Mouse (Mus musculus) G1E (cell line): Measurements from ENCODE around the gene Clstn3. TPM values are rescaled to one million over a fixed set of nuclear protein-coding genes. Genes with fewer than 3 reads are reported as not detected.
"Not testable (repeated sequence)": the region's sequence is repeated elsewhere in the genome, so short reads cannot be mapped to it uniquely, and the experiment has no call there.

Experiments used
- ATAC-seq: 2 replicates; pipeline ENCODE4 v1.8.0; 2016; ENCODE audit warnings: mild to moderate bottlenecking; ENCODE audit not compliant: insufficient number of reproducible peaks, poor library complexity, low FRiP score, severe bottlenecking; ENCODE audit errors: extremely low read depth
- DNase-seq: peaks from one replicate; pipeline ENCODE4 v3.0.0; 2012; ENCODE audit warnings: low spot score
- H3K27me3 ChIP-seq: 2 replicates; pipeline ENCODE4 v1.6.1; 2012; ENCODE audit warnings: mild to moderate bottlenecking, low read length, inconsistent platforms; ENCODE audit not compliant: insufficient read depth
- H3K36me3 ChIP-seq: replicated peaks from 2 replicates; pipeline ENCODE3; 2012; ENCODE audit warnings: mild to moderate bottlenecking, inconsistent platforms
- H3K4me1 ChIP-seq: 2 replicates; pipeline ENCODE4 v1.6.1; 2012; ENCODE audit warnings: low read depth, low read length, inconsistent platforms, mixed read lengths; ENCODE audit not compliant: insufficient read depth
- H3K4me3 ChIP-seq: 2 replicates; pipeline ENCODE4 v1.5.1; 2012; ENCODE audit warnings: low read depth, mild to moderate bottlenecking, inconsistent platforms, low read length, moderate library complexity, mixed read lengths
- H3K9me3 ChIP-seq: replicated peaks from 2 replicates; pipeline ENCODE4 v1.6.1; 2012; ENCODE audit warnings: inconsistent platforms
- CTCF ChIP-seq: IDR thresholded peaks from 2 replicates; pipeline ENCODE4 v1.5.1; 2012; ENCODE audit warnings: low read depth, low read length, inconsistent platforms, mixed read lengths
- GATA1 ChIP-seq: IDR thresholded peaks from 2 replicates; pipeline ENCODE4 v1.6.1; 2012; ENCODE audit warnings: borderline replicate concordance, low read length, inconsistent platforms, mixed read lengths
- GATA2 ChIP-seq: IDR thresholded peaks from 2 replicates; pipeline ENCODE4 v1.6.1; 2012; ENCODE audit warnings: low read depth, low read length, inconsistent platforms, borderline replicate concordance
- POLR2AphosphoS5 ChIP-seq: IDR thresholded peaks from 2 replicates; pipeline ENCODE4 v1.6.1; 2012; ENCODE audit warnings: low read depth, low read length, inconsistent platforms; ENCODE audit not compliant: insufficient replicate concordance
- TAL1 ChIP-seq: conservative IDR thresholded peaks from 2 replicates; pipeline ENCODE4 v1.6.1; 2012; ENCODE audit warnings: low read depth, low read length, inconsistent platforms, mixed read lengths
- polyA plus RNA-seq: library from polyadenylated mRNA; stranded (reverse); fragments of >175 nt; gene quantifications from 2 replicates; pipeline ENCODE4 v1.2.3, GENCODE M21; 2012
- total RNA-seq, 2 experiments: library from RNA; stranded (forward) in 1 of 2; stranded (reverse) in 1 of 2; fragments of 200-1000 nt in 1 of 2; fragments of >200 nt in 1 of 2; fragmentation: Nextera tagmentation in 1 of 2; gene quantifications; 2 replicates each; pipeline ENCODE4 v1.2.3; 2014 to 2017

Gene Clstn3
- total and polyA plus RNA-seq, 3 experiments: 4.2 to 11.5 (median 4.6) TPM

DNA sequence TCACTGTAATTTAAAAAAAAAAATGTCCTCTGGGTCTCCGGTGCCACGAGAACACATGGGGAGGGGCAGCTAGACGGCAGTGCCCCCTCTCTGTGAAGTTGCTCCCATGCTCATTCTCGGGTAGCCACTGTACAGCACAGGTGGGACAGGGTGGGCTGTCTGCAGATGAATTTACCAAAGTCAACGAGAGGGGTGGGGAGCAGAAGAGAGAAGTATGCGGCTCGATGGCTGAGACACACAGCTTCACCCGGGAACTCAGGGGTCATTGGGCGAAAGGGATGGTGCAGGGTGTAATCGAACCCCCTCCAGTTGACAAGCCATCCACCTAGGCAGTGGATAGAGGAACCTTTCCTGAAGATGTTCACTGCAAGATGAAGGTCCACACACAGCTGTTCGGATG, 12.2 kb upstream of the Clstn3 start:
- peaks cover 12% of the 10 kb centered on the region; the same call in 1 of the 2 replicates for H3K27me3 ChIP-seq
- no peaks in the 10 kb centered on the region for H3K36me3 ChIP-seq
- TF ChIP-seq CTCF (no peak), TAL1 (no peak), GATA2 (no peak), GATA1 (no peak), POLR2AphosphoS5 (no peak)
- H3K4me1 ChIP-seq: peaks cover 14% of the 10 kb centered on the region
- H3K4me3 ChIP-seq: no peak overlapping the region
- no peaks in the 10 kb centered on the region for H3K9me3 ChIP-seq
- ATAC-seq (no peak), DNase-seq (no peak)

DNA sequence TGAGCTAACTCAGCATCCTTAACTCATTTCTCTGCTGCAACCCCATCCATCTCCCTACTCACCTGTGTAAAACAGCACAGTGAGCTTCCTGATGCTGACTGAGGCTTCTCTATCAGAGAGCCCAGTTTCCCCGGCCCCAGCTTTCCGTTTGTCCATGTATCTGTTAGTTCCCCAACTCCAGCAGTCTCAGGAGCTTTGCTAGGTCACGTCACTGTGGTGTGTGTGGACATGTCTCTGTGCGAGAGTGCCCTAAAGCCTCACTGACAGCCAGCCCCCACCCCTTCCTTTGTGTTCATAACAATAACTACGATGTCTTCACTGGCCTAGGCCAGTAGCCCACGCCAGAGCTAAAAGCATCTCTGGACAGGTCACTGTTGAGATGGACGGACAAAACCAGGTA, 11.6 kb upstream of the Clstn3 start:
- Histone ChIP-seq H3K4me1 (peaks cover 17% of the 10 kb centered on the region), H3K27me3 (peaks cover 12% of the 10 kb centered on the region; the same call in 1 of the 2 replicates), H3K4me3 (no peak overlapping the region), H3K9me3 (no peaks in the 10 kb centered on the region), H3K36me3 (no peaks in the 10 kb centered on the region)
- DNase-seq (no peak), ATAC-seq (no peak)
- TF ChIP-seq GATA2 (no peak), POLR2AphosphoS5 (no peak), CTCF (no peak), GATA1 (no peak), TAL1 (no peak)

DNA sequence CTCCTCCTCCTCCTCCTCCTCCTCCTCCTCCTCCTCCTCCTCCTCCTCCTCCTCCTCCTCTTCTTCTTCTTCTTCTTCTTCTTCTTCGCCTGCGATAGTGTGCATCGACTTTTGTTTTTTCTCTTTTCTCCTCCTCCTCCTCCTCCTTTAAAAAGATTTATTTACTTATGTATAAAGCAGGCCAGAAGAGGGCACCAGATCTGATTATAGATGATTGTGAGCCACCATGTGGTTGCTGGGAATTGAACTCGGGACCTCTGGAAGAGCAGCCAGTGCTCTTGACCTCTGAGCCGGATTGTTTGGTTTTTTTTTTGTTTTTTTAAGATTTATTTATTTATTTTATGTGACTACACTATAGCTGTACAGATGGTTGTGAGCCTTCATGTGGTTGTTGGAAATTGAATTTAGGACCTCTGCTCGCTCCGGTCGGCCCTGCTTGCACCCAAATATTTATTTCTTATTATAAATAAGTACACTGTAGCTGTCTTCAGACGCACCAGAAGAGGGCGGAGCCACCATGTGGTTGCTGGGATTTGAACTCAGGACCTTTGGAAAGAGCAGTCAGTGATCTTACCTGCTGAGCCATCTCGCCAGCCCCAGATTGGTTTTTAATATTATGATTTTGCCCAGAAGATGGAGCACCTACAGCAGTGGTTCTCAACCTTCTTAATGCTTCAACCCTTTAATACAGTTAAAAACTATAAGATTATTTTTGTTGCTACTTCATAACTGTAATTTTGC, 10.9 kb upstream of the Clstn3 start:
- Histone ChIP-seq H3K27me3 (peaks cover 15% of the 10 kb centered on the region; the same call in 1 of the 2 replicates), H3K4me1 (peaks cover 22% of the 10 kb centered on the region)
- not testable (repeated sequence) for H3K36me3 ChIP-seq, DNase-seq, ATAC-seq, H3K9me3 ChIP-seq, H3K4me3 ChIP-seq

DNA sequence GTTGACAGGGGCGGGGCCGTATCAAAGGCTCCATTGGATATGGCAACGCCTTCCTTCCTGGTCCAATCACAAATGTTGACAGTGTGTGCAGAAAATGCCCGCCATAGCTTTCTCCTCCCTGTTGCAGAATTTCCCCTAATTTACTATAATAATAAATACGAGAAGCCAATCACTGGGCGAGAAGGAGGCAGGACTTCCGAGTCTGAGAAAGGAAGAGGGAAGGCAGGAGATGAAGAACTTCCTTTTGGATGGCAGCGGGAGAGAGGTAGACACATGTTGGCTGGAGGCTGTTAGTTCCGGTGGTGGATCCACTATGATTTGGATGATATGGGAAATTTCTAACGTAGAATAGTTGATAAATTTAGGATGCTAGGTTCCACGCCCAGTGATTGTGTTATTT, 10.0 kb upstream of the Clstn3 start:
- Histone ChIP-seq H3K36me3 (no peaks in the 10 kb centered on the region), H3K4me3 (no peak overlapping the region), H3K27me3 (peaks cover 15% of the 10 kb centered on the region; the same call in 1 of the 2 replicates), H3K4me1 (peaks cover 22% of the 10 kb centered on the region), H3K9me3 (no peaks in the 10 kb centered on the region)
- TF ChIP-seq GATA1 (no peak), GATA2 (no peak), TAL1 (no peak), POLR2AphosphoS5 (no peak), CTCF (no peak)
- DNase-seq (no peak), ATAC-seq (no peak)

DNA sequence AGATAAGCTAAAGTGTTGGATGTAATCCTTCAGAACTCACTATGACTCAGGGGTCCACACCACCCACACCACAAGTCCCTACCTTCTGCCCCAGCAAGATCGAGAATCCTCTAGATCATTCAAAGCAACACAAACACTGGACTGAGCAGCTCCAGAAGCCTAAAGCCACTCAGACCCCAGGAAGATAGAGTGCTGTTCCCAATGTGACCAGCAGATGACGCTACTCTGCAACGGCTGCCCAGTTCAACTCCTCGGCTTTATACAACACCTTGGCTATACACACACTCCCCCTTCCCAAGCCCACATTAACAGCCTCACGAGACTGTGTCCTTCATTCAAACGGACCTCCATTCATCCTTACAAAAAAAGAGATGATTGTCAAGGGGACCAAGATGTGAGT, 8.2 kb upstream of the Clstn3 start:
- no peak overlapping the region; the same call in 1 of the 2 replicates for H3K4me3 ChIP-seq
- DNase-seq: peak; percentile 27
- peaks cover 7% of the 10 kb centered on the region; the same call in 1 of the 2 replicates for H3K27me3 ChIP-seq
- H3K36me3 ChIP-seq: no peaks in the 10 kb centered on the region
- no peaks in the 10 kb centered on the region for H3K9me3 ChIP-seq
- TF ChIP-seq CTCF (peak; percentile 93), GATA2 (no peak)
- H3K4me1 ChIP-seq: peaks cover 22% of the 10 kb centered on the region
- ATAC-seq: no peak

DNA sequence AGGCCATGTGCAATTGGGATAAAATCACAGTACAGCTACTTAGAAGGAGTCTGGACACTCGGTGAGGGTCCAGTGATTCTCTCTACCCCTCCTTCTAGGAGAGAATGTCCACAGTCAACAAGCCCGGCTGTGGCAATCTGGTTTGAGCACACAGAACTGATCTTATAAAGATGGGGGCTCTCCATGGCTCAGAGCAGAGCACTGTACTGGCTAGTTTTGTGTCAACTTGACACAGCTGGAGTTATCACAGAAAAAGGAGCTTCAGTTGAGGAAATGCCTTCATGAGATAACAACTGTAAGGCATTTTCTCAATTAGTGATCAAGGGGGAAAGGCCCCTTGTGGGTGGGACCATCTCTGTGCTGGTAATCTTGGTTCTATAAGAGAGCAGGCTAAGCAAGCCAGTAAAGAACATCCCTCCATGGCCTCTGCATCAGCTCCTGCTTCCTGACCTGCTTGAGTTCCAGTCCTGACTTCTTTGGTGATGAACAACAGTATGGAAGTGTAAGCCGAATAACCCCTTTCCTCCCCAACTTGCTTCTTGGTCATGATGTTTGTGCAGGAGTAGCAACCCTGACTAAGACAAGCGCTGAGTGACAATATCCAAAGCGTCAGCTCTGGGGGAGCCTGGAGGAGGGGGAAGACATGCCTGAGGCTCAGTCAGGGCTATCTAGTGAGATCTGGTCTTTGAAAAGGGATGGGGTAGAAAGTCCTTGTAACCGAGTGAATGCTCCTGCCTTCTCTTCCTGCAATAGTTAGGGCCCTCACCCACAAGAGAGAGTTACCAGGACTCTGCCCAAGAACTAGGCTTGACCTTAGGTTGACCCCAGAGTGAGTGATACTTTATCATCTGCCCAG, 7.4 kb upstream of the Clstn3 start:
- H3K4me1 ChIP-seq: peaks cover 22% of the 10 kb centered on the region
- ATAC-seq: peak; percentile 15; the same call in 1 of the 2 replicates
- not testable (repeated sequence) for DNase-seq, H3K27me3 ChIP-seq, H3K9me3 ChIP-seq, H3K36me3 ChIP-seq, H3K4me3 ChIP-seq
